Mouse (Mus musculus) gastrocnemius, postnatal 25 days (tissue): ENCODE measurements at regions not wholly inside any gene's neighbourhood (a gene's known extent, or its start where the extent isn't known, plus 50 kb on each side); places are given as distances from the start of the nearest gene placed in this dataset.

Experiments used
- DNase-seq: peaks from one replicate; pipeline ENCODE4 v3.0.0; 2022

DNA sequence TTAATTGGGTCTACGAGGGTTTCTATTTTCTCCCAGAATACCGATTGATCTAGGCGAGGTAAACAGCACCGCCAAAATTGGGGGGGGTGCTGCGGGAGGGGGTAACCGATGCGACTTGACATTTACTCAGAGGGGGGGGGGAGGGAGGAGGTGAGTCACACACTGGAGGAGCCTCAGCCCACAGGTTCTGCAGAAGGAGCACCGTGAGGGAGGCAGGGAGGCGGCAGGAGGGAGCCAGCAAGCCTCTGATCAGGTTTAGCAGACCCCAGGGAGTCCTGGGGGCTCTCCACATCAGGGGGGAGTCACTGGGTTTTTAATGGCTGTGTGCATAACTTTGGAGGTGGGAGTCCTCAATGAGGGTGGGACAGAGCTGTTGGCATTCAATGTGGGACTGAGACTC is 51.3 kb upstream of the Ier5l start:
- DNase-seq, result no peak

DNA sequence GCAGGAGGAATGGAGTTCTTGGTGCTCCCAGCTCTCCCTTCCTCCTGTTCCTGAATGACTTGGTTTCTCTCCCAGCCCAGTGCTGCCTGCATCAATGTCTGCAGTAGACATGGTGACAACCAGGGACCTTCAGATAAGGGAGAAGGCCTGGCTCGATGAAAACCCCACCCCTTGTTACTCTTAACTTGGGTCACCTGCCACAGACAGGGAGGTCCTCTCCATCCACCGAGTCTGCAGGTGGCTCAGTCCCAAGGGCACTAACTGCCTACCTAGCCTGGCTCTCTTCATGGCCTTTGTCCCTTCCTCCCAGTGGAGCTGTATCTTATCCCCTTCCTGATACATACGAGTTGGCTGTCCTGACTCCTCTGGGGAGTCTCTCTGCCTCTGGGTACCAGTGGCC is 51.8 kb upstream of the Ier5l start:
- no peak for DNase-seq

- no peak for DNase-seq
These were observed 53.5 kb upstream of the Ier5l start for GRCm38 (mm10) chr2:30527495-30527894.

- no peak for DNase-seq
These were observed 58.9 kb upstream of the Ier5l start for GRCm38 (mm10) chr2:30532948-30533347.

DNA sequence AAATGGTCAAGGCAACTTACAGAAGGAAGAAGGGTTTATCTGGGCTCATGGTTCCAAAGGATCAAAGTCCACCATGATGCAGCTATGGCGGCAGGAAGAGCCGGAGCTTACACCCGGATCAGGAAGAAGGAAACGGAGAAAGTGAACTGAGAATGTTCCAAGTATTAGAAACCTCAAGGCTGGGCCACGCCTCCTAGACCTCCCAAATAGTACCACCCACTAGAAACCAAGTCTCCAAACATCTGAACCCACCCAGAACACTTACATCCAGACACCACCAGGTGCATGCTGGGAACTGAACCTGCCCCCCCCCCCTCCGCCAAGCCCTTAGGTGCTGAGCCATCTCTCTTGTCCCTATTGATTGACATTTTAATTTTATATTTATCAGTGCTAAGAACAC is 59.3 kb upstream of the Ier5l start:
- DNase-seq, result no peak

DNA sequence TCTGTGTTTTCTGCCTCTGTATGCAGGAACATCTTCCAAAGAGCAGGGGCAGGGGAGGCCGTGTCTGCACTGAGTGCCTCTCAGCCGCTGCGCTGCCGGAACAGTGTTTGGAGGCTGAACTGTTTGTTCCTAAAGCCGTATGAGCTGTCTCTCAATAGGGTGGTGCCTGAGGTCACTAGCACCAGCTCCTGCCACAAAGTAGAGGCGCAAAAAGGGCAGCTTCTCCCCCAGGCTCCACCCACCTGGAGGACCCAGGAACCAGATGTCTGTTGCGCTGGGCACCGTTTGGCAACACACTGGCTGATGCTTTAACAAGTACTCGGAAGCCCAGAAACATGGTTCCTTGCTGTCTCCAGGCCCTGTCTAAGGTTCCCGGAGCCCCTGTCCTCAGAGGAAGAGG is 60.4 kb upstream of the Cstad start:
- DNase-seq, result no peak

- no peak for DNase-seq
These were observed 55.5 kb upstream of the Cstad start for GRCm38 (mm10) chr2:30539305-30539704.

DNA sequence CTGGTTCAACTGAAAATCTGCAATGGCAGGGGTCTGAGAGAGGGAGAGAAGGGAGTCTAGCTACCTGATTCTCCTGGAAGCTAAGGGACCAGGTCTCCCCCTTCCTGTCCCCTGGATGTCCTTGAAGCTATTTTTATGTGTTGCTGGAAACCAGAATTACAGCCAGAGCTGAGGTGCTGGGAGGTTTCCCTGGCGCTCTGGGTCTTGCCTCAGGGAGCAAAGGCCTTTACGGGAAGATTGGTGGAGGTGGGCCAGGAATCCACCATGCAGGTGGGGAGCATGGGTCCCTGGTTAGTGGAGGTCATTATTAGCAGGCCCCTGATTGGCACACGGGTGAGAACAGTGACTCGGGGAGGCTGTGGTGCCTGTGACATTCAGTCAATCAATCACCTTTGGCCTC is 53.3 kb upstream of the Cstad start:
- no peak for DNase-seq

DNA sequence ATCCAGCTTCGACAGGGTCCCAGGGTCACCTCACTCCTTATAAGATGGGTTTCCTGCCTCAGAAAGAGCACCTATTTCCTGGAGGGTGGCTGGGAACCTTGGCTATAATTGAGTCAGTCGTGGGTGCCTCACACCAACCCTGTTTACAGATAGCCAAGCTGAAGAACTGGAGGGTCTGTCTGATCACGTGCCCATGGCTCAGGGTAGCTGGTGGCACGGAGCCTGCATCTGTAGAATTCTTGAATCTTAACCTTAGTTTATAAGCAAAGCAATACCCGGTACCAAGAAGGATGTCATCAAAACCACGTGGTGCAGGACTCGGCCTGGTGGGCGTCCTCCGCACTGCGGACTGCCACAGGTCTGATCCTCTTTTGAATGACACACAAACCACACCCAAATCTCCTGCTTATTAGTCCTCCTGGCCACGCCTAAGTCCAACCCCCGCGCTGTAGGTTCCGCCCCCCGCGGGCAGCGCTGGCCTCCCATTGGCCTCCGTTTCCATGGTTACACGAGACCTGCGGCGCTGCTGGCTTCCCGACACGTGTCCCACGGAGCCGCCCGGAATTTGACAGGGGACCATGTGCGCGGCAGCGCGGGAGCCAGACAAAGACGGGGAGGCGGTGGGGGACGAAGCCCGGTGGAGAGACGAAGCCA is 49.9 kb upstream of the Cstad start:
- peak; percentile 87 for DNase-seq
